ENCODE assay signal across 9 mouse cellular contexts in genomic region chr5:148554242-148554641, GRCm38 (mm10). TPM values are rescaled to one million over a fixed set of nuclear protein-coding genes. Genes with fewer than 3 reads are reported as not detected.
DNase-seq lines count a peak whose midpoint lies in the region; ATAC-seq and TF ChIP-seq lines count a peak whose summit lies in the region.
"Had no signal": no experiment of that assay in that cellular context is flagged by ENCODE, and none has a peak within 500 bp of the region (broad histone marks: within the 10 kb centered on the region; RNA-seq: fewer than 3 reads in every experiment).

No protein-coding gene starts in this region.

- WGBS in liver, embryonic 11.5 days: 19% methylated on average over 7 of the region's 7 CpGs
- WGBS in hindbrain, postnatal 0 days: 17% methylated on average over 7 of the region's 7 CpGs
- whole genome bisulfite sequencing in neural tube, embryonic 13.5 days: 15% methylated on average over 7 of the region's 7 CpGs

- ATAC-seq in liver, embryonic 11.5 days (replicated peaks; ENCODE audit: low FRiP score): no peak
- no peak for ATAC-seq in hindbrain, postnatal 0 days
- ATAC-seq in neural tube, embryonic 13.5 days (ENCODE audit: low read depth): no peak

- H3K9ac ChIP-seq in liver, embryonic 11.5 days (ENCODE audit: low read depth, low read length): no peak overlapping the region
- H3K9ac ChIP-seq in hindbrain, postnatal 0 days (replicated peaks; ENCODE audit: low read length): 0 out of 2 replicates have a peak overlapping the region, but pooled peaks have one; percentile 13
- H3K9ac ChIP-seq in neural tube, embryonic 13.5 days: peak overlapping the region; percentile 49

- no peak for TF ChIP-seq CTCF in hindbrain, postnatal 0 days (IDR thresholded peaks at IDR 0.05; ENCODE audit: low read depth)

- no peak overlapping the region for H3K4me3 ChIP-seq in liver, embryonic 11.5 days (ENCODE audit: low read depth, low read length)
- H3K4me3 ChIP-seq in hindbrain, postnatal 0 days (ENCODE audit: low read length): peak overlapping the region; percentile 17; the same call in 1 of the 2 replicates
- 0 out of 2 replicates have a peak overlapping the region, but pooled peaks have one; percentile 14 for H3K4me3 ChIP-seq in neural tube, embryonic 13.5 days

- H3K4me1 ChIP-seq in liver, embryonic 11.5 days (replicated peaks; ENCODE audit: control insufficient read depth, insufficient read depth, low read length): peaks cover 31% of the 10 kb centered on the region
- peaks cover 8% of the 10 kb centered on the region; the same call in 1 of the 2 replicates for H3K4me1 ChIP-seq in hindbrain, postnatal 0 days (ENCODE audit: insufficient read depth, low read length)
- peaks cover 39% of the 10 kb centered on the region for H3K4me1 ChIP-seq in neural tube, embryonic 13.5 days (replicated peaks)

- H3K36me3 ChIP-seq in liver, embryonic 11.5 days (ENCODE audit: control insufficient read depth, insufficient read depth, low read length): no peaks in the 10 kb centered on the region
- no peaks in the 10 kb centered on the region for H3K36me3 ChIP-seq in hindbrain, postnatal 0 days (ENCODE audit: insufficient read depth, low read length)
- H3K36me3 ChIP-seq in neural tube, embryonic 13.5 days: no peaks in the 10 kb centered on the region

- DNase-seq in cerebellum, adult 11-12 months: peak; percentile 34
- no peak for DNase-seq in cerebellum, adult 8-10 months
- DNase-seq in liver, embryonic 11.5 days (ENCODE audit: low spot score): no peak
- DNase-seq in liver: no peak
- no peak for DNase-seq in hindbrain, postnatal 0 days (ENCODE audit: low spot score)
- DNase-seq in thymus, postnatal 4 days: no peak
- DNase-seq in urinary bladder, postnatal 14 days (ENCODE audit: low spot score): no peak
- DNase-seq: adrenal gland, postnatal 14 days had no signal

- H3K27ac ChIP-seq in liver, embryonic 11.5 days (ENCODE audit: low read depth, low read length): no peak overlapping the region
- no peak overlapping the region for H3K27ac ChIP-seq in hindbrain, postnatal 0 days
- no peak overlapping the region for H3K27ac ChIP-seq in neural tube, embryonic 13.5 days (replicated peaks)

- no peaks in the 10 kb centered on the region for H3K9me3 ChIP-seq in liver, embryonic 11.5 days (ENCODE audit: control insufficient read depth, low read length)
- H3K9me3 ChIP-seq in hindbrain, postnatal 0 days (ENCODE audit: low read length): no peaks in the 10 kb centered on the region
- no peaks in the 10 kb centered on the region for H3K9me3 ChIP-seq in neural tube, embryonic 13.5 days

- H3K4me2 ChIP-seq in liver, embryonic 11.5 days: peak overlapping the region; percentile 51
- H3K4me2 ChIP-seq in hindbrain, postnatal 0 days (ENCODE audit: low read depth, low read length): peak overlapping the region; percentile 46
- peak overlapping the region; percentile 52 for H3K4me2 ChIP-seq in neural tube, embryonic 13.5 days

- H3K27me3 ChIP-seq in liver, embryonic 11.5 days (replicated peaks; ENCODE audit: control insufficient read depth, insufficient read depth, low read length): peaks cover 3% of the 10 kb centered on the region; the same call in 1 of the 2 replicates
- H3K27me3 ChIP-seq in hindbrain, postnatal 0 days (ENCODE audit: insufficient read depth, low read length): no peaks in the 10 kb centered on the region
- peaks cover 6% of the 10 kb centered on the region; the same call in 1 of the 2 replicates for H3K27me3 ChIP-seq in neural tube, embryonic 13.5 days

RNA-seq across cellular contexts. Expression of gene Ubl3, which starts 1.7 kb away (rescaled TPM):
- 40.1 and 43.1 TPM in 2 replicates for polyA plus RNA-seq in liver, embryonic 11.5 days (2014; fragmentation: Nextera tagmentation; extraction: Ambion mirVana)
- 155 and 157 TPM in 2 replicates for total RNA-seq in hindbrain, postnatal 0 days (2014; rRNA removed)
- polyA plus RNA-seq in hindbrain, postnatal 0 days (2015; fragmentation: Nextera tagmentation; extraction: Ambion mirVana): 108 and 115 TPM in 2 replicates
- 103 and 109 TPM in 2 replicates for polyA plus RNA-seq in neural tube, embryonic 13.5 days (2015; fragmentation: Nextera tagmentation; extraction: Ambion mirVana)
